Mouse (Mus musculus): ENCODE data around the gene Rhox3a.
"Not testable (repeated sequence)": the region's sequence is repeated elsewhere in the genome, so short reads cannot be mapped to it uniquely, and the experiment has no call there.

Rhox3a gene

GRCm38 (mm10) chrX:37249619-37250018 lies at the start of gene Rhox3a:
Gene Rhox3a (plus strand): TSS chrX:37249919.
- CTCF ChIA-PET, result not testable (repeated sequence)

- CTCF ChIA-PET, result no interaction called here
Observed at GRCm38 (mm10) chrX:37210941-37211340, 38.8 kb upstream of the Rhox3a start, which contains the start of gene Gm9. Gene Gm9 (minus strand): TSS chrX:37211041.

GRCm38 (mm10) chrX:37222158-37222557 lies 27.6 kb upstream of the Rhox3a start, which contains the start of gene Rhox1:
Gene Rhox1 (minus strand): TSS chrX:37222258.
- CTCF ChIA-PET, result not testable (repeated sequence)

GRCm38 (mm10) chrX:37244676-37245075 lies 5.0 kb upstream of the Rhox3a start, which contains the start of gene Rhox2a:
Gene Rhox2a (plus strand): TSS chrX:37244976.
- CTCF ChIA-PET, result not testable (repeated sequence)

GRCm38 (mm10) chrX:37265038-37265437 lies 15.3 kb downstream of the Rhox3a start, which contains the start of gene Rhox4a:
Gene Rhox4a (plus strand): TSS chrX:37265338.
- CTCF ChIA-PET, result not testable (repeated sequence)

All from spleen, embryonic (tissue).